Mouse (Mus musculus): Measurements from ENCODE around the gene Synpr. TPM values are rescaled to one million over a fixed set of nuclear protein-coding genes. Genes with fewer than 3 reads are reported as not detected.

The Synpr gene
- total RNA-seq, 2 experiments from 2014 or later: 141 to 162 TPM

DNA sequence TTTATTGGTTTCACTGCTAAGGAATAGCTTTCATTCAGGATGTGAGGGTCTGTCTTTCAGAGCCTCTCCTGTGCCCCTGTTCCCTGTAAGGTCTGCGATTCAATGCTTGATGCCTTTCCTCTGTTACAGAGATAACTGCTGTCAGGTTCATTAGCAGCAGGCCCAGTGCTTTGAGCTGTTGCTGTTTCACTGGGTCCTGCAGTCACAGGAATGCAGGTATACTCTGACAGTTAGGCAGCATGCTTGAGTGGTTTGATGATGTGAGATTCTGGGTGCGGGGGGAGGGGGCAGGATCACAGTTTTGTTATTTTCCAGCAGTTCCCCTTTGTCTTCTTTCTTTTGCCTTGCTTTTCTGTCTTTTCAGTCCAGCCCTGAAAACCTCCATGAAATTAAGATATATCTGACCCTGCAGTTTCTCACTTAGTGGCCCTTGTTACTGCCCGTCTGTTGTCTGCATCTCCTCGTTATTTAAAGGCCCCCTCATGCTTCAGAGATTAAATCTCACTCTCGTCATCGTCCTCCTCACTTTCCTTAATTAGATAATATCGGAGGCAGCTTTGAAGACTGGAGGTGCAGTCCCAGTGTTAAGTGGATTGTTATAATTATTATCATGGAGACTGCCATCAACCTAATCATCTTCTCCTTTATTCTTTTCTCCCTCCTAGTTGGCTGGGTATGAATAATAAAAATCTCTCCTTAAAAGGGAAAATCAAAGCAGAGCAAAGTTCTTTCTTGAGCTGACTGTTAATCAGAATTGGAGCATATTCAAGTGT, 234.8 kb downstream of the Synpr start:
- DNase-seq (ENCODE audit: low spot score in 2 of 2): no peak

DNA sequence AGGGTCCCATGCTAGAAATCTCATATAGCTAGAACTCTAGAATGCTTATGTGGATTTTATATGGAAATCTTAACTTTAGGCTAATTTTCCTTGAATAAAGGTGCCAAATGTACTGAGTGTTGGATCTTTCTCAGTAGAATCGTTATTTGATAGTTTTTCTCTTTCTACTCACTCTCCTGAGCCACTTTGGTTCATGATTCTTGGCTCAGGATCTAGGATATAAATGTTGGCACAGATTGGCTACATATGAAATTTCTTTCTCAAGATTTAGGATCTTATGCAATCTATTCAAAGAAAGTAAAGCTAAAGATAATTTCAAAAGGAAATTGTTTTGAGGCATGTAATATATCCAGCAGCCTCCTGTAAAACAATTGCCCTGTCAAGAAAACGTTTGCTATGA, 263.2 kb downstream of the Synpr start:
- no peak for DNase-seq (ENCODE audit: low spot score in 2 of 2)

DNA sequence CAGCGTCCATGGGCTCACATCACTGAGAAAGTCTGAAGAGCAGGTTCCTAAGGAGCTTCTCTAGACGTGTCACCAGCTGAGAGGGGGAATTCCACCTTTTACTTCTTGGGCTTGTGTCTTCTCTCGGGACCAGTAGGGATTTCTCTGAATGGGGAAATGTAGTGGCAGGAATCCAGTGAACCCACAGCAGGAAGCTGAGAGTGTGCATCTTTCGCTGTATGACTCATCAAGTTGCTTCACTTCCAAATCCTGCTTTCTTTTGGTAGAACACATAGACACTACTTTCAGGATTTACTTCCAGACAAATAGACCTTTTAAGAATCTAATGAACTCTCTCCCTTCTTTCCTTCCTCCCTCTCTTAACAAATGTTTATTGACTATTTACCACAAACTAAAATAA, 266.6 kb downstream of the Synpr start:
- DNase-seq (ENCODE audit: low spot score in 2 of 2): no peak

DNA sequence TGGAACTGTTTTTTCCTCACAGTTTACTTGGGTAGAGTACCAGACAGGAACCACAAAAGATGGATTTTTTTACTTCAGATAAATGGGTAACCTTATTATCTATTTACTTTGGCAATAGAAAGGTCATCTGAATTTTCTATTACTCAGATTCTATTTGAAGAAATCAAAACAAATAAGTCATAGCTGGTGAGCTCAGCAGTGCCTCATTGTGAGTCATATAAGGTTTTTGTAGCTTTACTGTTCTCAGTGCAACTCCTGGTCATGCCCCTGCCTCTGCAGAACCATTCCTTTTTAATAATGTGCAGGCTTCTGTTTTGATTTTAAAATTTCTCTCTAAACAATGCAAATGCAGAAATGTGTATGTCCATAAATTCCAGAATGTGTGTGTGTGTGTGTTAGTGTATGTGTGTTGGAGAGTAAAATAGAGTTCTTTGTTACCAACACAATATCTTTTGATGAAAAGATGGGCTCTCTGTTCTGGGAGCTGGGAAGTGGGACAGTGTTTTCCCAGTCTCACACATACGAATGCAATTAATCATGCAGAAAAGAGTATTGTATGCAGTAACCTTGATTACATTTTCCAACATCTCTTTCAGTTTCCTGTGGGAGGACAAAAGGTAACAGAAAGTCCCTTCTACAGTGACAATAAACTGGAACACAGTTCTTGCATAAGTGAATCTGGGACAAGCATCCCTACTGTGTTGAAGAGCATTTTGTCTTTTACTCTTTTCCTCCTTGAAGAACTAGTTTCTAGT, 269.2 kb downstream of the Synpr start:
- DNase-seq (ENCODE audit: low spot score in 2 of 2): no peak

DNA sequence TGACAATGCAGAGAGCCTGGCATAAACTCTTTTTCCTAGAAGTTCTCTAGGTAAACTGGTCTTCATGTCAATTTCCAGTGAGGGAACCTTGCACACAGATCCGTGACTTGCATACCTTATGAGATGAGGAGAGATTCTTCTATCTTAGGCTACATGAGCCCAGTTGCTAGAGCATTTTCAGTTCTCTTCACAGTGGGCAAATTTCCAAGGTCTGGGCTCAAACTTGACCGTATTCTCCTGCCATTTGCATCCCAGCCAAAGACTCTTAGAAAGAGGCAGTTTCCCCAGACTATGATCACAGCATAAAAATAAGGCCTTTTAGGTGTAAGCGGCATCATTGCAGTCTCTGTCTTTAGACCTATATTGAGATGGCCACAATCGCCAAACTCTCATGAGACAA, 270.1 kb downstream of the Synpr start:
- DNase-seq (ENCODE audit: low spot score in 2 of 2): peak in 1 of 2 experiments; percentile 3

DNA sequence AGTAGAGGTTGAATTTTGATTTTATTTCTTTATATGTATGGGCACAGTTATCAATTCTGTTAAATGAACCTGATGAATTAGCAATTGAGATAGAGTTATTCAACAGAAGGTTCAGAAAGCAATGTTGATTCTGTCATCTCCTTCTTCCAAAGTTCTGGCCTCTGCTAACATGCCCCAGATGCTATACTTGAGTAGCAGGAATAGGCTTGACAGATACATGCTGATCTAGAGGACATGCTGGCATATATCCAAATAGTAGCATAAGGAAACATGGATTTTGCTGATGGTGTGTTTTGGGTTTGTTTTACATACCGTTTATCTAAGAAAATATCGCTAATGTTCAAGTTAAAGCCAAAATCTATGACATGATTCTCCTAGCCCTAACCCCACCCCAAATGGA, 273.5 kb downstream of the Synpr start:
- no peak for DNase-seq (ENCODE audit: low spot score in 2 of 2)

DNA sequence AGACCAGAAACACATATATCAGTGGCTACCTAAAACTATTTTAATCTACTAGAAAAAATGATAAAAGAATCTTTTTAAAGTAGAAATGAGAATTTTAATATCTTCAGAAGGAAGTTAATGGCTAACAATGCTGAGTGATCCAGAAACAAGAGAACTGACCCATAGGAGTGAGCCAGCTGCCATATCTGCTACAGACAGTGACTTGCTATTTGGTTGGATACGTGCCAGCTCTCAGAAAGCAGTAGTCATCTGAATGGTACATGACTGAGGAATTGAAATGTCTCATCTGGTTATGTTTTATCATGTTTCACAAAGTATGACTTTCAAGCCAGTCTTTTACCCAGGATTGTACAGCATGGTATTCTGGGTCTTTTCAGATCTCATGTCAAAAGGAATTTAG, 282.7 kb downstream of the Synpr start:
- no peak for DNase-seq (ENCODE audit: low spot score in 2 of 2)

DNA sequence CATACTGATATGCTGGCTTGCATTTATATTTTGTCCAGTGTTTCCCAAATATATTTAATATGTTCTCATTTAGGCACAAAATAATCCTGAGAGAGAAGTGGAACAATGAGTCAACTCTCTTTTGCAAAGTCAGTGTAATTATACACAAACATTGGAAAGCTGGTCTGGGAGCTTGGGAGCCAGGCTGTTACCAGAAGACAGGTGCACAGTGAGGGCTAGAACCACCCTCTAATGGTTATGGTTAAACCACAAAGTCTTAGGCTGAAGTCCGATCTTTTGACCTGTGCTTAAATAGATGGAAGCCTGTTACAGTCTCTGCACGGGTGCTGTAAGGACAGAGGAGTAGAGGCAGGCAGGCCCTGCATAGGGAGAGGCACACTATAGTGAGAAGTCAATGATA, 283.4 kb downstream of the Synpr start:
- DNase-seq (ENCODE audit: low spot score in 2 of 2): no peak

DNA sequence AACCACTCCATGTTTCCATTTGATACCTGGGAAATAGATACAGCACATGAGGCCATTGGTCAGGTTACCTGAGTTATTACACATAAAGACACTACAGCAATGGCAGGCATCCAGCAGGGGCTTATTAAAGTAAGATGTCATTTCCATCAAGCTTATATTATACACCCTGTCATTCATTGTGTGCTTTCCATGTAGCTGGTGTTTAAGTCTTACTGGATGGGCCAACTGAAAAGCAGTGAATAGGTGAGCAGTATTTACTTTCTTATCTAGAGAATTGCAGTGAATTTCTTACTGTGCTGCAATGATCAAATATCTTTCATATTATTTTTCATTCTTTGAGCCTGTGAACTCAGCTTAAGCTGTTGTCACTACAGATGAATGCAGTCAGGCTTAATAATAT, 287.4 kb downstream of the Synpr start:
- DNase-seq (ENCODE audit: low spot score in 2 of 2): no peak

DNA sequence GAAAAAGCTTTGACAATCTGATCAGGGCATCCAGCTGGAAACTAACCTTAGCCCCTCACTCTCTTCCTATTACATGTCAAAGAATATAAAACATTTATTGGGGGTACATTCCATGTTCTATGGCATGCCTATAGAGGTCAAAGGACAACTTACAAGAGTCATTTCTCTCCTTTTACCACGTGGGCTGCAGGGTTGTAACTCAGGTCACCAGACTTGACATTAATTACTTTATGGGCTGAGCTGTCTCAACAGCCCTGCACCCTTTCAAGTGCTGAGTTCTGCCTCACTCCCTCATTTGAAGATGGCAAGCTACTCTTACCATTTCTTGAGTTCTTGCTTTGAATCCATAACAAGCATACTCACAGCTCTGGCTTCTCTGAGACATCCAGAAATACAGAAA, 287.9 kb downstream of the Synpr start:
- no peak for DNase-seq (ENCODE audit: low spot score in 2 of 2)

DNA sequence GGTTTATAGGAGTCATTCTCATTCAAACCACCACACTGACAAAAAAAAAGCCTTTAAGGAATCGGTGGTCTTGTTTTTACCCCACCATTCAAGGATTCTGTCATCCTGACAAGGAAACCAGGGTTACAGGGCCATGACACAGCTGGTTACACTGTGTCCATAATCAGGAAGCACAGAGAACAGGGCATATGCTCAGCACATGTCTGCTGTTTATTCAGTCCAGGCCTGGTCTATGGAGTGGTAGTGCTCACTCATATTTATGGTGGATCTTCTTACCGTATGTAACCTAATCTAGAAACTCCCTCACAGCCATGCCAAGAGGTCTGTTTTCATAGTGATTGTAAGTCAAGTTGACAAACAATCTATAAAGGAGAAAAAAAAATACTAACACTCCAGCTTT, 293.5 kb downstream of the Synpr start:
- no peak for DNase-seq (ENCODE audit: low spot score in 2 of 2)

DNA sequence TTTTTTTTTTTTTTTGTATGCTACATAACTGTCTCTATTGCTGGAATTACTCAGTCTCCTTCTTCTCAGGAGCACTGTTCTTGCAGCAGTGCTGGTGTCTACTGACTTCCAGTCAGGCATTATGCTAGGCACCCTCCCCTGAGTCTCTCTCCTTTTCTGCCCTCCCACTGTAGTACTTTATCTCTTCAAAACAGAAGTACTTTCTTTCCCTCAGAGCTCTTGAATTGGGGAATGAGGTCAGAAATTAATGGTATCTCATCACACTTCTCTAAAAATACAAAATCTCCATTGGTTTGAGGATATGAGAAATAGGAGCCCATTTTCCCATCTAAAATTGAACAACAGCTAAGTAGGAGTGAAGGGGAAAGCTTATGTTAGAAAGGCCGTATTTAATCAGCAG, 294.2 kb downstream of the Synpr start:
- DNase-seq (ENCODE audit: low spot score in 2 of 2): no peak

DNA sequence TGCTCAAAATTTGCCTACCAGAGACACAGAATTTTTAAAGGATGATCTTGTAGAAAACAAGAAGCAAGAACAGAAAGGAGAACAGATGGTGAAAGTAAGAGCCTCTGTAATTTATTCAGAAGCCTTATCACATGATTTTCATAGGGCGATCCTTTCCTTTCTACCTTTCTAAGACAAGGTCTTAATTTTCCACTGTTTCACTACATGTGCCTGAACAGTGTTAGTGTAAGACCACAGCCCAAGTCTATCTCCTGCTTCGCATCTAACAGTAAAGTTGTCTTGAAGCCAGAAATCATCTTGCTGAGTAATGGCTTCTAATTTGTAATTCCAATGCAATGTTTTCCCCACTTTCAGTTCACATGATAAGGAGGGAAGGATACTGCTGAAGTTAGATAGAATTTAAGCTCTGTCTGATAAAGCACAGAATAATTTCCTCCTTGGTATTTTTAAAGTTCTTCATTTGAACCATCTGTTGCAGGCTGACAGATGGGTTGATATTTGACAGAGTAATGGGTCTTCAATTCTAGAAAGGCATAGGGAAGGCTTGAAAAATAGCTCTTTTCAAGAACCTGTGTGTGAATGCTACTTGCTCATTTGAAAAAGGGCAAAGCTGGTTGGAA, 308.9 kb downstream of the Synpr start:
- peak in 1 of 2 experiments; percentile 48 for DNase-seq (ENCODE audit: low spot score in 2 of 2)

DNA sequence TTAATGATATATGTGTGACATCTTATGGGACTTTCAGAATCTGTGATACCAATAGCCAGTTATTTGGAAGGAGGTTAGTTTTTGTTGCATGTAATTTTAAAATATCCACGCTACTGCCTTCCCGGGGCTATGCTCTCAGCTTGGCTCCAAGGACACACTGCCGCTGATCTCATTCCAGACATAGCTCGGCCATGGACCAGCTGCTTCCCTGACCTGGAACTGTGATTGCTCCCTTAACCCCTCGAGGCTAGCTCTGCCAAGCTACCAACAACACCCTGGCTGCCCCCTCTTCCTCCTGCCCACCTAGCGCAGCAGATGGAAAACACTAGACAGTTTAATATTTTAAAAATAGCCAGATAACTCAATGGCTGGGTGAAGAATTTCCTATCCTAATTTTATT, 311.7 kb downstream of the Synpr start:
- no peak for DNase-seq (ENCODE audit: low spot score in 2 of 2)

DNA sequence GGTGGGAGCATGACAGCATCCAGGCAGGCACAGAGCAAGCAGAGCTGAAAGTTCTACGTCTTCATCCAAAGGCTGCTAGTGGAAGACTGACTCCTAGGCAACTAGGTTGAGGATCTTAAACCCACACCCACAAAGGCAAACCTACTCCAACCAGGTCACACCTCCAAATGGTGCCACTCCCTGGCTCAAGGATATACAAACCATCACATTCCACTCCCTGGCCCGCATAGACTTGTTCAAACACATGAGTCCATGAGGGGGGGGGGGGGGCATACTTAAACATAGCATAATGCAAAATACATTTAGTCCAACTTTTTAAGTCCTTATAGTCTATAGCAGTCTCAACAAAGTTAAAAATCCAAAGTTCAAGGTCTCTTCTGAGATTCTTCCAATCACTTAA, 312.6 kb downstream of the Synpr start:
- no peak for DNase-seq (ENCODE audit: low spot score in 2 of 2)

DNA sequence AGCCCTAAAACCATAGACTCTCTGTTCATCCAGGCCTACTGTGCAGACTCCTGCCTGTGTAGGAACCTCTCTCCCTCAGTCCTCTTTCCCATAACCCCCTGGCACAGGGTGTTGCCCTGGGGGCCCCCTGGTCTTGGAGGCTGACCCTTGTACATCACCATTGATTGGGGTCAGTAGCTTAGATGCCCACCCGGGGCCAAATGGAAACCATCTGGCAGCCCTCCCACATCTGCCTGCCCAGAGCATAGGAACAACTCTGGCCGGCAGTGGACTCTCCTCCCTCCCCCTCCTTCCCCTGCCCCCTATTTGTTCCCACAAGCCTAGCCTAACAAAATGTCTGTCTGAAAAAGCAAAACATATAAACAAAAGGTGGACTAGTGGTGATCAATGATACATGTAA, 336.0 kb downstream of the Synpr start:
- no peak for DNase-seq (ENCODE audit: low spot score in 2 of 2)

DNA sequence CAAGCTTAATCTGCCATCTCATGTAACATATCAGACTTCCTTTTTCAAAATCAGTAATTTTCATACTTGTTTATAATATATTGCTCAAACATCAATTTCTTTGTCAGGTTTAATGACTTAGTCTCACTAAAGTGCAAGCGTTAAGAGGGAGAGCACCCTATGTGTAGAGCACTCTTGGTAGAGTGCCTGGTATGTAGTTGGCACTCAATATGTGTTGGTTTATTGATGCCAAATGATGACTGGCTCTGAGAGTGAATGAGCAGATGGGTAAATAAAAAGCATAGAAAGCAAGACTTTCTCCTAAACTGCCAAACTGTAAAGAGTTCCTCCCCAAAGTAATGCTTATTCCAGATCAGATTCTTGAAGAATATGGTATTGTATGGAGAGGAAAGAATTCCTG, 365.3 kb downstream of the Synpr start:
- peak in 1 of 2 experiments; percentile 49 for DNase-seq (ENCODE audit: low spot score in 2 of 2)

DNA sequence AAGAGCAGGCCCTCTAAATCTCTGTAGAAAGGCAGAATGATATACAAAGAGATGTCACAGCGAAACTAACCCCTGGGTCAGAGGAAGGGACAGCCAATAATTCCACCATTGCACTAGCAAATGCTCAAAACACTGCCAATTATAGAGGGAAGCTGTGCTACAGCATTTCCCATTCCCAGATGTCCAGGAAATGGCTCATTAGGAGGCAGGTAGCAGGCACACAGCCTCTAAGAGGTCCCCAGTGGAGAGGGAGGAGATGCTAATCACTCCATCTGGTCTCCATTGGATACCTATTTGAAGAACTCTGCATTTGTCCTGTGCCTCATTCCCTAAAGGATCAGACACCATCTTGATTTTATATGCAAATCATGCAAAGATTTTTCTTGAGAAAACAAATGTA, 366.5 kb downstream of the Synpr start:
- no peak for DNase-seq (ENCODE audit: low spot score in 2 of 2)

DNA sequence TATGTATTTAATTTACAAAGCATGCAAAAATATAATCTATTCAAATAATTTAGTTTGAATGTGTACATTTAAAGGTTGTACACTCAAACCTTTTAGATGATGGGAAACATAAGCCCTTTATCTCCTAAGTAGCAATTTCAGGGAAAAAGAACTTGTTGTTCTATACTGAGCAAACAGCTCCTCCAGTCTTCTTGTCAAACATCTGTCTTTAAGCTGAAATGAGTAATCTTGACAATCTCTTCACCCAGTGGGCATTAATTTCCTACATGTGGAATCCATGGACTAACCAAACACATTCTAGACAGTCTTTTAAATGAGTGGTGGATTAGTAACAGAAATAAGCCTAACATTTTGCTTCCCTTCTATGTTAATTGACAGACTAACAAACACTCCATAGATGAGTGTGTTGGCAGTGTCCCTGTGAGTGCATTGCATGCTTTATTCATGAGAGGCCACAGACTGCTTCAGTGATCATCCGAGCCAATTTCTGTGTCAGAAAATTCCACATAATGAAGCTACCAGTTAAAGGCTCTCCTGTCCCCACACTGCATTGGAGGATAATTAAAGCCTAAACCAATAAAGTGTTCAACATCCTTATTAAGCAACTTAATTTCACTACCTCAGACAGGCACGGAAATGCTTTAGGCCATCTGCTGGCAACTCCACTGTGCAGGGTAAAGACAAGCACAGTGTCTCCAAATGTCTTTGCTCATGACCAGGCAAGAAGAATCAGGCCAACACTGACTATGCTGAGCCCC, 367.1 kb downstream of the Synpr start:
- peak; percentile 4 to 64 for DNase-seq (ENCODE audit: low spot score in 2 of 2)

All from layer of hippocampus, postnatal 14 days (tissue).